Mouse (Mus musculus) ZHBTc4 (cell line): Measurements from ENCODE around the gene Rasgrp3.
"Not testable (repeated sequence)": the region's sequence is repeated elsewhere in the genome, so short reads cannot be mapped to it uniquely, and the experiment has no call there.

Source experiments
- DNase-seq: peaks from one replicate; pipeline ENCODE4 v3.0.0-alpha.2; 2011; ENCODE audit warnings: low read depth, low spot score

Gene Rasgrp3

GRCm38 (mm10) chr17:75435599-75435998 lies at the start of gene Rasgrp3:
Gene Rasgrp3 (plus strand): TSS chr17:75435896.
- DNase-seq, result no peak

GRCm38 (mm10) chr17:75388402-75388801 lies 47.3 kb upstream of the Rasgrp3 start:
- DNase-seq, result no peak

GRCm38 (mm10) chr17:75390142-75390541 lies 45.6 kb upstream of the Rasgrp3 start:
- no peak for DNase-seq

GRCm38 (mm10) chr17:75391429-75392192 lies 44.1 kb upstream of the Rasgrp3 start:
- no peak for DNase-seq

- no peak for DNase-seq
These were observed 29.3 kb upstream of the Rasgrp3 start for GRCm38 (mm10) chr17:75406405-75406804.

- DNase-seq, result no peak
These were observed 18.8 kb upstream of the Rasgrp3 start for GRCm38 (mm10) chr17:75416861-75417260.

GRCm38 (mm10) chr17:75434152-75434551 lies 1.5 kb upstream of the Rasgrp3 start:
- no peak for DNase-seq

- DNase-seq, result no peak
These were observed 825 bp upstream of the Rasgrp3 start for GRCm38 (mm10) chr17:75434871-75435270.

- DNase-seq, result no peak
These were observed 399 bp downstream of the Rasgrp3 start for GRCm38 (mm10) chr17:75436095-75436494.

- DNase-seq, result no peak
These were observed 1.1 kb downstream of the Rasgrp3 start for GRCm38 (mm10) chr17:75436819-75437218.

GRCm38 (mm10) chr17:75437239-75437750 lies 1.6 kb downstream of the Rasgrp3 start:
- no peak for DNase-seq

GRCm38 (mm10) chr17:75438162-75438561 lies 2.5 kb downstream of the Rasgrp3 start:
- no peak for DNase-seq

- DNase-seq, result no peak
These were observed 3.4 kb downstream of the Rasgrp3 start for GRCm38 (mm10) chr17:75439062-75439461.

- no peak for DNase-seq
These were observed 4.9 kb downstream of the Rasgrp3 start for GRCm38 (mm10) chr17:75440619-75441018.

GRCm38 (mm10) chr17:75441260-75441830 lies 5.6 kb downstream of the Rasgrp3 start:
- DNase-seq, result no peak

- no peak for DNase-seq
These were observed 6.7 kb downstream of the Rasgrp3 start for GRCm38 (mm10) chr17:75442352-75442751.

GRCm38 (mm10) chr17:75443064-75443621 lies 7.4 kb downstream of the Rasgrp3 start:
- DNase-seq, result no peak

GRCm38 (mm10) chr17:75448257-75448656 lies 12.6 kb downstream of the Rasgrp3 start:
- DNase-seq, result no peak

- no peak for DNase-seq
These were observed 13.3 kb downstream of the Rasgrp3 start for GRCm38 (mm10) chr17:75449022-75449421.

- DNase-seq, result no peak
These were observed 16.6 kb downstream of the Rasgrp3 start for GRCm38 (mm10) chr17:75452313-75452712.

- peak; percentile 60 for DNase-seq
These were observed 17.9 kb downstream of the Rasgrp3 start for GRCm38 (mm10) chr17:75453639-75454038.

GRCm38 (mm10) chr17:75456096-75456495 lies 20.4 kb downstream of the Rasgrp3 start:
- not testable (repeated sequence) for DNase-seq

- DNase-seq, result no peak
These were observed 24.9 kb downstream of the Rasgrp3 start for GRCm38 (mm10) chr17:75460621-75461020.
